Mouse (Mus musculus) mature B cell (primary cell): ENCODE measurements around the gene Ebf4.

Experiments
- in situ Hi-C: fragments of 300-500 bp; cut with MboI; formaldehyde crosslinking; loops from 2 replicates; pipeline ENCODE4 v1.14.3; 2019

Gene Ebf4

DNA sequence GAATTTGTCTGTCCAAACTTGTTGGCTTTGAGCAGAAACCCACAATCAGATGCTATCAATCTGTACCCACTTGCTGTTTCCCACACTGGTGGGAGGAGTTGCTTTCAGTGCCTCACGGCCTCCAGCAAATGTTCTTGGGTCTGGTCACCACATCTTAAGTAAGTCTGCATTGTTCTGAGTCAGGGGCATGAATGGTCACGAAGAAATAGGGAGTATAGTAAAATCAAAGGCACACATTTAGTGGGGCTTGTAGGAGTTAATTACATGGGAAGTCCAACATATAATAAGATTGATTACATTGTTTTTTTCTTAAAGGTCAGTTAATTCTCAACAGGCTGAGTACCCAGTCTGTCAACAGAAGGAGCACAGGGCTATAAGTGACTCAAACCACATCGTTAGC lies 88.2 kb downstream of the Ebf4 start:
- in situ Hi-C loops, result no loop called here

GRCm38 (mm10) chr2:130383895-130384294 lies 88.9 kb downstream of the Ebf4 start:
- in situ Hi-C loops, result no loop called here

- in situ Hi-C loops, result no loop called here
These were observed 91.2 kb downstream of the Ebf4 start for GRCm38 (mm10) chr2:130386212-130386611.

GRCm38 (mm10) chr2:130388796-130389195 lies 93.8 kb downstream of the Ebf4 start:
- in situ Hi-C loops, result no loop called here

- in situ Hi-C loops, result no loop called here
These were observed 96.1 kb downstream of the Ebf4 start for GRCm38 (mm10) chr2:130390993-130391625.

GRCm38 (mm10) chr2:130392836-130393235 lies 97.9 kb downstream of the Ebf4 start:
- in situ Hi-C loops, result no loop called here

- in situ Hi-C loops, result no loop called here
These were observed 100.7 kb downstream of the Ebf4 start for GRCm38 (mm10) chr2:130395696-130396095.

DNA sequence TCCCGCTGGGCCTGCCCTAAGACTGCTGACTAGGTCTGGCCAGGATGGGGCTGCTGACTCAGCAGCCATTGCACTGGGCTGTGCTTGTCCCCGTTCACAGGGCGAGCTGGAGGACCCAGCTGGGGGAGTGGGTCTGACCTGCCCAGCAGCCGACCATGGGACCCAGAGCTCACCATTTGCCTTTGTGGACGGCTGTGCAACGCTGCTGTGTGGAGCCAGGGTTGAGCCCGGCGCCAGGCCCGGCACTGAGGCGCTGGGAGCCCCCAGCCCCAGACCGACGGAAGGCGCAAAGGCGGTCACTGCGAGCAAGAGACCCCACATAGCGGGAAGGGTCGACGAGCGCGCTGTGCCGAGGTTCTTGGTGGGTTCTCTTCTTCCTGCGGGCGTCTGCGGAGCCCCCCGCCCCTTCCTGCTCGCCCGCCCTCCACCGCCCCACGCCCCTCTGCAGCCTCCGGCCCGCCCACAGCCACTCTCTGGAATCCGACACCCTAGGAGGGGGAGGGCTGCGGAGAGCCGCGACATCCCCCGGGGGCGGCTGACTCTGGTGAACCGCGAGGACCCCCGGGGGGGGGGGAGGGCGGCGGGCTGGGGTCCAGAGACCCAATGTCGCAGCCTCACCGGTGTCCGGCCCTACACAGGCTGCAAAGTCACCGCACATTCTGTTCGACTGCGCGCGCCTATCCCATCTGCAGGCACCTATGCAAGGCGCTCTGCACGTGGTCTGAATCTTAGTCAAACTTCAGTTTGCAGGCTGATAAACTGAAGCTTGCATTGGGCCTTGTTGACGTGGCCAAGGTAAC lies 102.4 kb downstream of the Ebf4 start, which contains the start of gene Cpxm1:
Cpxm1 (minus strand) TSS at position 389 of the 800 bp plus-strand sequence.
- in situ Hi-C loops, result no loop called here

- in situ Hi-C loops, result no loop called here
These were observed 103.1 kb downstream of the Ebf4 start for GRCm38 (mm10) chr2:130398091-130398490.

- in situ Hi-C loops, result no loop called here
These were observed 105.1 kb downstream of the Ebf4 start for GRCm38 (mm10) chr2:130400046-130400445.

- in situ Hi-C loops, result no loop called here
These were observed 106.9 kb downstream of the Ebf4 start for GRCm38 (mm10) chr2:130401891-130402290.

GRCm38 (mm10) chr2:130404939-130405338 lies 110.0 kb downstream of the Ebf4 start, which contains the start of the genes Gm28372 and 1700020A23Rik:
Gm28372 (plus strand) TSS chr2:130405239.
1700020A23Rik (plus strand) TSS chr2:130405259.
- in situ Hi-C loops, result no loop called here

GRCm38 (mm10) chr2:130406178-130406577 lies 111.2 kb downstream of the Ebf4 start, which contains the start of gene Tmem239:
Tmem239 (plus strand) TSS chr2:130406478.
- in situ Hi-C loops, result no loop called here

DNA sequence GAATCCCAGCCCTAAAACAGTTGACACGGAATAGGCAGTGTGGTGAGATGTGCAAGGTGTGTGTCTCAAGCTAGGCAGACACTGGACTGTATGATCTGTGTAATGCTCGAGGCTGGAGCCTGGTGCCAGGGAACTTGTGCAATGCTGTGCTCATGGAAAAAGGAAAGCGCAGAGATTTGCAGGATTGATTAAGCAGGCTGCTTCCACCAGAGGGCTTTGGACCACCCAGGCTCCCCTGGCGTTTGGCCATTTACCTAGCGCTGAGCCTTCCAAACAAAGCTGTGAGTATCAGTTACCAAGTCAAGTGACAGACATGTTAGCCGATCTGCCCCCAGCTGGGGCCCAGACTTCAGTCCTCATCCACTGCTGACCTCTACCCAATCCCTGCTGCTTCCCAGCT lies 113.2 kb downstream of the Ebf4 start:
- in situ Hi-C loops, result no loop called here

DNA sequence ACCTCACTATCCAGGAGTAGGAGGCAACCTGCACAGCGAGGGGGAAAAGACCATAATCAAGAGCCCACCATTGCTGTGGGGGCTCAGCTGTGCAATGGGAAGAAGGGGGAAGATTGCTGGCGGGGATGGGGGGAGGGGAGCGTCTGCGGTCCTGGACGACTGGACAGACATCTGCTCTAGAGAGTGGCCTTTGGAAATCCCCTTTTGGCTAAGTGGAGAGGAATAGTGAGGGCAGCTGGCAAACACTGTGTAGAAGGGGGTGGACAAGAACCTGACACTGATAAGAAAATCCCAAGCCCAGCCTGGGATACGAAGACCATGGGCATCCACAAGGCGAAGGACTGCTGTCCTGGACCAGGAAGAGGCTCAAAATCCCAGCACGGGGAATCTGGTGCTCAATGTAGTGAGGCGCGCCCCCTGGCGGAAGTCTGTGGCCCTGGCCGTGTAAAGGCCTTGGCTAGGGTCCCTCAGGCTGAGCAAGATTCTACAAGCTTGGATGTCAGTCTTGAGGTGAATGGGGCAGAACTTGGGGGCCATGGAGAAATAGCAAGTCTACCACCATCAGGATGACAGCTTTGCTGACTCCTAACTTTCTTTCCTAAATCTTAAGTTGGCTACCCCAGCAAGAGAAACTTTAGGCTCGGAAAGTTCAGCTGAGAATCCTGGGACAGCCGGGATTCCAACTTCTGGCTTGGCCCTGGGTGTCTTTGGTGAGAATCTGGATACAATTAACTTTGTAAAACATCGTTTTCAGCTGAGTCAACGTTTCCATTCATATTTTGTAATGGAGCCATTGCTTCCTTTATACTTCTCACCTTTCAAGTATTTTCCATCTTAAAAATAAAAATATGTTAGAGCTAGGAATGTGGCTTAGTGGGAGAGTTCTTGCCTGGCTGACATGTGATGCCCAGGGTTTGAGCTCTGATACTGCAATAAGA lies 116.9 kb downstream of the Ebf4 start:
- in situ Hi-C loops, result loop anchor here (10.0 kb wide), 1 partner anchor 127 kb away; the partner anchor contains the start of gene Idh3b

DNA sequence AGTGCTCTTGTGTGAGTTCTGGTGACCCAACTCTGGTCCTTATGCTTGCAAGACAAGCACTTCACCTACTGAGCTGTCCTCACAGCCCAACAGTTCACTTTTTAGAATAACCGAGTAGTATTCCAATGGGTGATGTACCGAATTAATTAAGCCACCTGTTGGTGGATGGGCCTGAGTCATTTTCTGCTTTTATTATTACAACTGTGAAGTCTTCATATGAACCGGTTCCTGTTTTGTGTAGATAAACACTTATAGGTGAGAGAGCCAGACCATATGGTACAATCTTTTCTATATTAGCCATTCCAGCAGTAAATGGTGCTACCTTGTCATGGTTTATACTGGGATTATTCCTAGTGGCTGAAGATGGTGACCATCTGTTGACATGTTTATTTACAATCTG lies 117.8 kb downstream of the Ebf4 start:
- in situ Hi-C loops, result loop anchor here (10.0 kb wide), 1 partner anchor 128 kb away; the partner anchor contains the start of gene Idh3b

GRCm38 (mm10) chr2:130414094-130414856 lies 119.3 kb downstream of the Ebf4 start:
- in situ Hi-C loops, result loop anchor here (10.0 kb wide), 1 partner anchor 129 kb away; the partner anchor contains the start of gene Idh3b
